Mouse (Mus musculus): Measurements from ENCODE around the gene Dus4l. TPM values are rescaled to one million over a fixed set of nuclear protein-coding genes. Genes with fewer than 3 reads are reported as not detected.

The Dus4l gene
- total and polyA plus RNA-seq, 3 experiments, result 16.1 to 32.8 (median 23.2) TPM

DNA sequence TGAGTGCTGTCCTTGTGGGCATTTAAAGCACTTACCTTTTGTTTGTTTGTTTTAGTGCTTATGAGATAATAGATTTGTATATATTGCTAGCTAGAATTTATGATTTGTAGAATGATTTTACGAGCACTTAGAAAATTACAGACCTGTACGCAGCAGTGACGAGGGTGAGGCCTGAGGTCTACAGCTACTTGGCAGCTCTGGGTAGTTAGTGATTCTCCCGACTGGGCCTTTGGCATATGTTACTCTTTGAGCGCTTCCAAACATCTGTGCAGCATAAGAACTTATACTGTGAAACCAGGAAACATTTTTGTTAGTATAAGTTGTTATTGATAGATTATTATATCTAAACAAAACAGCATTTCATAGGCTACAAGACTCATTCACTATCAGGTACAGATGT lies 46.8 kb upstream of the Dus4l start:
- Histone ChIP-seq H3K9me3 (replicated peaks; ENCODE audit: low read length) (no peaks in the 10 kb centered on the region), H3K9ac (ENCODE audit: insufficient read depth, low read depth) (no peak overlapping the region), H3K27ac (ENCODE audit: insufficient read depth, low read depth) (no peak overlapping the region), H3K27me3 (replicated peaks) (no peaks in the 10 kb centered on the region), H3K79me2 (replicated peaks; ENCODE audit: control insufficient read depth, extremely low read depth, insufficient read depth, poor library complexity, severe bottlenecking) (no peaks in the 10 kb centered on the region), H3K36me3 (replicated peaks in 1 of 2; ENCODE audit: control insufficient read depth in 1 of 2, insufficient read depth in 1 of 2, low read length in 1 of 2) (peaks cover 2 to 8% of the 10 kb centered on the region in 2 experiments), H3K4me2 (ENCODE audit: insufficient read depth, low read depth, poor library complexity, severe bottlenecking) (no peak overlapping the region), H3K4me3 (replicated peaks in 1 of 3; ENCODE audit: low read depth in 2 of 3, low read length in 2 of 3, poor library complexity in 1 of 3) (no peak overlapping the region), H3K4me1 (ENCODE audit: control insufficient read depth in 1 of 2, insufficient read depth in 2 of 2) (peaks cover 2 to 7% of the 10 kb centered on the region in 2 experiments; a peak in 2 of 4 replicates)
- DNase-seq (ENCODE audit: extremely low read depth), result no peak
- in situ Hi-C loops (cut with MboI; ENCODE audit: low pct_ligation_motif_present, low pct_unique_long_range_greater_than_20kb, low sequenced_read_pairs) (no loop called here), dilution Hi-C loops (cut with MboI; ENCODE audit: extremely low pct_ligation_motif_present, extremely low pct_unique_long_range_greater_than_20kb, low sequenced_read_pairs) (no loop called here)
- TF ChIP-seq CHD1 (IDR thresholded peaks at IDR 0.05; ENCODE audit: low read depth, low read length) (no peak), BHLHE40 (IDR thresholded peaks at IDR 0.05; ENCODE audit: low read depth, low read length) (no peak), MEF2A (IDR thresholded peaks at IDR 0.05; ENCODE audit: borderline replicate concordance, low read depth, low read length) (no peak), GABPA (IDR thresholded peaks at IDR 0.05; ENCODE audit: insufficient replicate concordance, low read depth, low read length) (no peak), MAZ (IDR thresholded peaks at IDR 0.05; ENCODE audit: low read depth, low read length) (no peak), E2F4 (IDR thresholded peaks at IDR 0.05; ENCODE audit: insufficient replicate concordance, low read depth, low read length) (no peak), JUND (conservative IDR thresholded peaks at IDR 0.05; ENCODE audit: low read depth, low read length) (no peak), TBP (conservative IDR thresholded peaks at IDR 0.05; ENCODE audit: low read depth, low read length) (no peak), SMC3 (IDR thresholded peaks at IDR 0.05; ENCODE audit: low read depth, low read length) (no peak), MAX (IDR thresholded peaks at IDR 0.05; ENCODE audit: low read length) (no peak), EP300 (IDR thresholded peaks at IDR 0.05; ENCODE audit: low read length) (no peak), MAFK (IDR thresholded peaks at IDR 0.05; ENCODE audit: insufficient replicate concordance, low read length) (no peak), MXI1 (IDR thresholded peaks at IDR 0.05; ENCODE audit: low read depth, low read length) (no peak), CHD2 (IDR thresholded peaks at IDR 0.05; ENCODE audit: low read length) (no peak), TCF12 (IDR thresholded peaks at IDR 0.05; ENCODE audit: low read depth, low read length) (no peak), IRF4 (IDR thresholded peaks at IDR 0.05; ENCODE audit: low read depth, low read length) (no peak)

DNA sequence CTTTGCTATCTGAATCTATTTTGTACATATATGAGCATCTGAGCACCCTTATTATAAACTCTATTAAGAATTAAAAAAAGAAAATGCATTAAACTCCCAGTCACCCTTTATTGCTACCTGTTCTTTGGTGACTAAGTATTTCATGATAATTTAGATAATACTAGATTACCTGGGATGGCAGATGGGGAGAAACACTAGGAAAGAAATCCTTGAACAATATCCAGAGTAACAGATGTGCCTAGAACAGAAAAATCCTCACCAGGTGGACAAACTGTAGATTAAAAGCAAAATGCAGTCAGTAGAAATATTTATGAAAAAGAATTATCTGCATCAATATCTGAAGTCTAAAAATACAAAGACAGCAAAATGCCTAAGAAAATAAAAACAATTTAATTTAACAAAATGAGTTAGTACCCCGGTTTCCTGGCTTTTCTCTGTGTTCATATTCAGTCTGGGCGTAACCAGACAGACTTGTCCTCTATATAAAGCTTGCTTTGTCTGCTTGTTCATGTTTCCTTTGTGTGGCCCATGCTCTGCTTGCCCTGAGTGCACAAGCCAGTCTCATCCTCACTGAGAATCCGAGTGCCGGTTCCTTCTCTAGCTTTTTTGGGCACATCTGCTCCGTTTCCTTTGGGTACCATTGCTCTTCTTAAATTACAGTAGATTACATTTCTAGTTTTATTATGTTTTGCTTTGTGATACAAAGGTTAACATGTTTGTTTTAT lies 46.2 kb upstream of the Dus4l start:
- H3K36me3 ChIP-seq (replicated peaks in 1 of 2; ENCODE audit: control insufficient read depth in 1 of 2, insufficient read depth in 1 of 2, low read length in 1 of 2), result peaks cover 2 to 8% of the 10 kb centered on the region in 2 experiments
- H3K27ac ChIP-seq (ENCODE audit: insufficient read depth, low read depth), result no peak overlapping the region
- no peak overlapping the region for H3K4me3 ChIP-seq (replicated peaks in 1 of 3; ENCODE audit: low read depth in 2 of 3, low read length in 2 of 3, poor library complexity in 1 of 3)
- no peak for DNase-seq (ENCODE audit: extremely low read depth)
- H3K9me3 ChIP-seq (replicated peaks; ENCODE audit: low read length), result no peaks in the 10 kb centered on the region
- TF ChIP-seq JUN (IDR thresholded peaks at IDR 0.05; ENCODE audit: insufficient read depth, low read depth, low read length) (no peak), NRF1 (IDR thresholded peaks at IDR 0.05; ENCODE audit: low read depth, low read length) (no peak), ELF1 (IDR thresholded peaks at IDR 0.05; ENCODE audit: low read depth, low read length) (no peak), ETS1 (conservative IDR thresholded peaks at IDR 0.05; ENCODE audit: low read depth, low read length) (no peak), CHD1 (IDR thresholded peaks at IDR 0.05; ENCODE audit: low read depth, low read length) (no peak), JUND (conservative IDR thresholded peaks at IDR 0.05; ENCODE audit: low read depth, low read length) (no peak), MXI1 (IDR thresholded peaks at IDR 0.05; ENCODE audit: low read depth, low read length) (no peak), E2F4 (IDR thresholded peaks at IDR 0.05; ENCODE audit: insufficient replicate concordance, low read depth, low read length) (no peak)
- H3K9ac ChIP-seq (ENCODE audit: insufficient read depth, low read depth), result no peak overlapping the region
- in situ Hi-C loops (cut with MboI; ENCODE audit: low pct_ligation_motif_present, low pct_unique_long_range_greater_than_20kb, low sequenced_read_pairs), result no loop called here
- H3K79me2 ChIP-seq (replicated peaks; ENCODE audit: control insufficient read depth, extremely low read depth, insufficient read depth, poor library complexity, severe bottlenecking), result no peaks in the 10 kb centered on the region
- dilution Hi-C loops (cut with MboI; ENCODE audit: extremely low pct_ligation_motif_present, extremely low pct_unique_long_range_greater_than_20kb, low sequenced_read_pairs), result no loop called here
- peaks cover 2 to 7% of the 10 kb centered on the region in 2 experiments; a peak in 2 of 4 replicates for H3K4me1 ChIP-seq (ENCODE audit: control insufficient read depth in 1 of 2, insufficient read depth in 2 of 2)
- H3K27me3 ChIP-seq (replicated peaks), result no peaks in the 10 kb centered on the region
- H3K4me2 ChIP-seq (ENCODE audit: insufficient read depth, low read depth, poor library complexity, severe bottlenecking), result no peak overlapping the region
